Comparison of ENCODE assay signal across 14 mouse cellular contexts in the genomic region with DNA sequence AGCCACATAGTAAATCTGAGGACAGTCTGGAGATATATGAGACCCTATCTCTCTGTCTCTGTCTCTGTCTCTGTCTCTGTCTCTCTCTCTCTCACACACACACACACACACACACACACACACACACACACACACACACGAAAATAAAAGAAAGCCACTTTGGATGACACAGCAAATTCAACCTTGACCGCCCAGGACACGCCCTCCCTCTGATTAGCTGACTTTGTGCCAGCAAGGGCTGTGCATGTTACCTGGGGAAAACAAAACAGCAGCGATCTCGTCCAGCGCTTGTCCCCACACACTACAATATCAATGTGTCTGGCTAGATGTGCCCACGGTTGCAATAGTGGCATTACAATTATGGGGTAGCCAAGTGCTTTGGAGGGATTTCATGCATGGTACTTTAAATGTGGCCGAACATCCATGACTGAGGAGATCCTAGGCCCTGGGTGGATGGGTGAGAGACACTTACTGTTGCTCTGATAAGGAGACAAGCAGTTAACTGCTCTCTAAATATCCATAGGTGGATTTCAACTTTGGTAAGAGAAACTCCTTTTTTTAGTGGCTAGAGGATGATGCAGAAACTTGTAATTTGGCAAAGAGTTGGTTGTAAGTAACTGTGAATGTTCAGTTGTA. TPM values are rescaled to one million over a fixed set of nuclear protein-coding genes. Genes with fewer than 3 reads are reported as not detected.
DNase-seq lines count a peak whose midpoint lies in the region; ATAC-seq and TF ChIP-seq lines count a peak whose summit lies in the region.
"Had no signal": no experiment of that assay in that cellular context is flagged by ENCODE, and none has a peak within 500 bp of the region (broad histone marks: within the 10 kb centered on the region; RNA-seq: fewer than 3 reads in every experiment).

No protein-coding gene starts in this region.

- no peak overlapping the region for H3K9ac ChIP-seq in liver, postnatal 0 days (replicated peaks)
- H3K9ac ChIP-seq: liver, embryonic 15.5 days; neural tube, embryonic 15.5 days had no signal

- no peaks in the 10 kb centered on the region for H3K4me1 ChIP-seq in liver, postnatal 0 days (ENCODE audit: insufficient read depth)
- peaks cover 23% of the 10 kb centered on the region; the same call in 1 of the 2 replicates for H3K4me1 ChIP-seq in small intestine, adult 2 months (ENCODE audit: control insufficient read depth, insufficient read depth, insufficient read length, low read length)
- H3K4me1 ChIP-seq: neural tube, embryonic 15.5 days had no signal

- no peak for ATAC-seq in liver, postnatal 0 days
- ATAC-seq: inflammation-experienced regulatory T-cells, adult 6 months had no signal

- TF ChIP-seq POLR2A in small intestine, adult 2 months (IDR thresholded peaks at IDR 0.05; ENCODE audit: low read depth, low read length): no peak

- DNase-seq in liver (peak; percentile 51), R1 (ENCODE audit: low read depth, low spot score) (peak; percentile 45)
- DNase-seq in liver, postnatal 0 days: no peak
- peak; percentile 10 for DNase-seq in c-Kit-positive CD71-positive TER-119-negative erythroid progenitor cells, embryonic 14.5 days (ENCODE audit: low read depth)
- no peak for DNase-seq in spleen, postnatal 4 days (ENCODE audit: low spot score in 2 of 2)
- no peak for DNase-seq in left cerebral cortex, adult 9 months (ENCODE audit: low spot score in 2 of 2)
- DNase-seq: heart, adult 18-20 months; right cerebral cortex, postnatal 25 days; thymus, postnatal 14 days had no signal

- no peaks in the 10 kb centered on the region for H3K9me3 ChIP-seq in liver, postnatal 0 days (ENCODE audit: low read length)
- H3K9me3 ChIP-seq: liver, embryonic 15.5 days; neural tube, embryonic 15.5 days had no signal

- TF ChIP-seq CTCF in liver, postnatal 0 days (IDR thresholded peaks at IDR 0.05; ENCODE audit: low read depth): no peak
- TF ChIP-seq CTCF in small intestine, adult 2 months (IDR thresholded peaks at IDR 0.05; ENCODE audit: extremely low read depth, insufficient read length, insufficient replicate concordance, low read depth, low read length): no peak

- no peak overlapping the region for H3K4me2 ChIP-seq in liver, postnatal 0 days (ENCODE audit: low read depth, low read length)
- H3K4me2 ChIP-seq: liver, embryonic 15.5 days; neural tube, embryonic 15.5 days had no signal

- no peaks in the 10 kb centered on the region for H3K27me3 ChIP-seq in liver, postnatal 0 days (ENCODE audit: insufficient read depth, low read length)
- no peaks in the 10 kb centered on the region for H3K27me3 ChIP-seq in small intestine, adult 2 months (ENCODE audit: control insufficient read depth, insufficient read depth, low read length)
- H3K27me3 ChIP-seq: liver, embryonic 15.5 days; neural tube, embryonic 15.5 days had no signal

- no peak overlapping the region for H3K4me3 ChIP-seq in liver, postnatal 0 days (ENCODE audit: low read depth, low read length)
- no peak overlapping the region for H3K4me3 ChIP-seq in small intestine, adult 2 months (ENCODE audit: low read depth, low read length)
- H3K4me3 ChIP-seq: liver, embryonic 15.5 days; neural tube, embryonic 15.5 days had no signal

- H3K27ac ChIP-seq in liver, postnatal 0 days (ENCODE audit: low read depth): no peak overlapping the region
- peak overlapping the region; percentile 80; the same call in 1 of the 2 replicates for H3K27ac ChIP-seq in small intestine, adult 2 months (ENCODE audit: insufficient read depth, low read depth, low read length)
- H3K27ac ChIP-seq: liver, embryonic 15.5 days; macrophage; neural tube, embryonic 15.5 days had no signal

- H3K36me3 ChIP-seq in liver, postnatal 0 days (replicated peaks; ENCODE audit: insufficient read depth, low read length): no peaks in the 10 kb centered on the region
- H3K36me3 ChIP-seq in small intestine, adult 2 months (ENCODE audit: control insufficient read depth, insufficient read depth, low read length): no peaks in the 10 kb centered on the region
- H3K36me3 ChIP-seq: liver, embryonic 15.5 days; neural tube, embryonic 15.5 days had no signal

- TF ChIP-seq EP300 in liver, postnatal 0 days (IDR thresholded peaks at IDR 0.05; ENCODE audit: low read depth): no peak

- 62% methylated on average over 8 of the region's 8 CpGs for WGBS in liver, postnatal 0 days (ENCODE audit: insufficient replicate concordance)
- WGBS in small intestine, adult 2 months: 32% methylated on average over 8 of the region's 8 CpGs

RNA-seq across cellular contexts. Expression of gene Tmem230, which starts 39.2 kb away (rescaled TPM):
- 19.1 and 20.9 TPM in 2 replicates for polyA plus RNA-seq in liver, postnatal 0 days (2015; fragmentation: Nextera tagmentation; extraction: Ambion mirVana)
- 112 and 227 TPM in 2 replicates for polyA plus RNA-seq in small intestine, adult 2 months (2012; rRNA removed)

RNA-seq across cellular contexts. Expression of gene Pcna, which starts 44.8 kb away (rescaled TPM):
- 148 and 158 TPM in 2 replicates for polyA plus RNA-seq in liver, postnatal 0 days (2015; fragmentation: Nextera tagmentation; extraction: Ambion mirVana)
- 32.6 and 54.9 TPM in 2 replicates for polyA plus RNA-seq in small intestine, adult 2 months (2012; rRNA removed)

RNA-seq across cellular contexts. Expression of gene Cds2, which starts 54.6 kb away (rescaled TPM):
- polyA plus RNA-seq in liver, postnatal 0 days (2015; fragmentation: Nextera tagmentation; extraction: Ambion mirVana): 7.9 and 10.5 TPM in 2 replicates
- 9.6 and 21.2 TPM in 2 replicates for polyA plus RNA-seq in small intestine, adult 2 months (2012; rRNA removed)

Comparison
In these comparisons a context has a peak if more than half of its experiments do, and no peak if none do; other contexts are left out.
1. DNase-seq: peak in liver (single experiment), R1 (single experiment) and c-Kit-positive CD71-positive TER-119-negative erythroid progenitor cells, embryonic 14.5 days (single experiment); none in liver, postnatal 0 days (single experiment), spleen, postnatal 4 days (0 of 2) and left cerebral cortex, adult 9 months (0 of 2).